15 mouse cellular contexts compared by ENCODE assay signal in the genomic region with DNA sequence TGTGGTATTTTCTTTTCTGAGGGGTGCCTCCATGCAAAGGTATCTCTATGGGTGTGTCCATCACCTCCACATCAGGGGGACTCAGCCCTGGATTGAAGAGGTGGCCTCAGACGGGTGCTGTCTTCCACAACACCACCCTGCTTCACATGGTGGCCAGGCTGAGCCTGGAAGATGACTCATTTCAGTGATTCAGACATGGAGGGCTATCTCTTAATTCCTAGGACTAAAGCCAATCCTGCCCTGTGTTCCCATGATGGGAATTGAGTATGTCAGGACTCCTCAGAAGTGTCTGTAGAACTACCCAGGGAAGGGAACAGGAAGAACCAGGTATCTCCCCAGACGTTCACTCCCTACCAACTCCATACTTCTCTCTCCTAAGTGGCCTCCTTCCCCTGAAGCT.
"Had no signal": no experiment of that assay in that cellular context is flagged by ENCODE, and none has a peak within 500 bp of the region (broad histone marks: within the 10 kb centered on the region; RNA-seq: fewer than 3 reads in every experiment).

No protein-coding gene starts in this region.

- H3K9ac ChIP-seq: liver, embryonic 14.5 days; lung, embryonic 15.5 days; midbrain, embryonic 13.5 days; midbrain, embryonic 15.5 days; neural tube, embryonic 12.5 days had no signal

- H3K4me2 ChIP-seq: lung, embryonic 15.5 days; midbrain, embryonic 11.5 days; midbrain, embryonic 13.5 days; midbrain, embryonic 15.5 days; neural tube, embryonic 12.5 days had no signal

- DNase-seq: lung, adult 2 months; lung, postnatal 10 days; lung, postnatal 36 days; right cerebral cortex, postnatal 14 days; thymus, adult 2 months; thymus, postnatal 25 days; thymus, postnatal 4 days had no signal

- H3K4me1 ChIP-seq: megakaryocyte, embryonic 14.5 days; midbrain, embryonic 13.5 days; midbrain, embryonic 15.5 days; neural tube, embryonic 12.5 days had no signal

- H3K36me3 ChIP-seq: lung, embryonic 15.5 days; midbrain, embryonic 13.5 days; midbrain, embryonic 15.5 days; neural tube, embryonic 12.5 days had no signal

- H3K27me3 ChIP-seq: lung, embryonic 15.5 days; midbrain, embryonic 13.5 days; midbrain, embryonic 15.5 days; neural tube, embryonic 12.5 days had no signal

- H3K9me3 ChIP-seq: lung, embryonic 15.5 days; midbrain, embryonic 13.5 days; midbrain, embryonic 15.5 days had no signal

- ATAC-seq: midbrain, embryonic 13.5 days; midbrain, embryonic 15.5 days had no signal

- H3K27ac ChIP-seq: liver, embryonic 14.5 days; macrophage; midbrain, embryonic 13.5 days; midbrain, embryonic 15.5 days; neural tube, embryonic 12.5 days had no signal

- H3K4me3 ChIP-seq: lung, embryonic 15.5 days; megakaryocyte, embryonic 14.5 days; midbrain, embryonic 13.5 days; midbrain, embryonic 15.5 days; neural tube, embryonic 12.5 days had no signal
